Mouse (Mus musculus): Measurements from ENCODE around the gene Ppox.

DNA sequence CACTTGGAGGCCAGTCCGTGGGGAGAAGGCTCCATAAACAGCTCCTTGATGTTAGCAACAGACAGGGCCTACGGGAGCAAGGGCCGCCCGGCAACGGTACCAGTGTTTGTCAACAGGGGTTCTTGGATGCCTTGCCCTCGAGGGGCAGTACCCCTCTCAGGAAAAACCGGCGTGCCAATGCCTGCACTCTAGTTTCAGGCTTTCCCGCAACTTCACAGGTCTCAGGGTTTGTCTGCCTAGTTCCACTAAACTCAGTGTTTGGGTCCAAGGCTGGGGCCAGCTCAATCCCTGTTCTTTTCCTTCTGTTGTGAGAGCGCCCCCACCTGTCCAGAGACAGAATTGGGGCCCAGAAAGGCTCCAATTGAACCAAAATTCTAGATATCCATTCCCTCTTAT lies 540 bp upstream of the Ppox start:
- TF ChIP-seq CTCF (IDR thresholded peaks at IDR 0.05; ENCODE audit: low read depth) (peak; percentile 94), EP300 (IDR thresholded peaks at IDR 0.05; ENCODE audit: low read depth) (no peak)
